ENCODE assay signal across 10 mouse cellular contexts in genomic region chr1:36937015-36937414, GRCm38 (mm10). TPM values are rescaled to one million over a fixed set of nuclear protein-coding genes. Genes with fewer than 3 reads are reported as not detected.
DNase-seq lines count a peak whose midpoint lies in the region; ATAC-seq and TF ChIP-seq lines count a peak whose summit lies in the region.
"Had no signal": no experiment of that assay in that cellular context is flagged by ENCODE, and none has a peak within 500 bp of the region (broad histone marks: within the 10 kb centered on the region; RNA-seq: fewer than 3 reads in every experiment).

No protein-coding gene starts in this region.

- no peaks in the 10 kb centered on the region for H3K36me3 ChIP-seq in liver, adult 2 months (ENCODE audit: control insufficient read depth, insufficient read depth, low read length)
- H3K36me3 ChIP-seq in forebrain, embryonic 15.5 days, result no peaks in the 10 kb centered on the region
- no peaks in the 10 kb centered on the region for H3K36me3 ChIP-seq in liver, embryonic 12.5 days
- no peaks in the 10 kb centered on the region for H3K36me3 ChIP-seq in stomach, embryonic 16.5 days (ENCODE audit: control insufficient read depth, insufficient read depth, low read length)

- H3K27me3 ChIP-seq in liver, adult 2 months (ENCODE audit: control insufficient read depth, insufficient read depth, low read length), result no peaks in the 10 kb centered on the region
- no peaks in the 10 kb centered on the region for H3K27me3 ChIP-seq in forebrain, embryonic 15.5 days
- no peaks in the 10 kb centered on the region for H3K27me3 ChIP-seq in liver, embryonic 12.5 days (replicated peaks)
- no peaks in the 10 kb centered on the region for H3K27me3 ChIP-seq in stomach, embryonic 16.5 days (ENCODE audit: control insufficient read depth, insufficient read depth, low read length)
- H3K27me3 ChIP-seq: megakaryocyte, embryonic 14.5 days had no signal

- no peak for TF ChIP-seq POLR2A in liver, adult 2 months (IDR thresholded peaks at IDR 0.05; ENCODE audit: extremely low read depth, insufficient read depth, low read length)

- ATAC-seq in forebrain, embryonic 15.5 days (replicated peaks), result no peak
- no peak for ATAC-seq in liver, embryonic 12.5 days
- ATAC-seq in stomach, embryonic 16.5 days (ENCODE audit: insufficient read depth, low FRiP score), result no peak

- WGBS in liver, adult 2 months, result 19% methylated on average over 2 of the region's 2 CpGs
- WGBS in forebrain, embryonic 15.5 days, result 88% methylated on average over 2 of the region's 2 CpGs
- 60% methylated on average over 2 of the region's 2 CpGs for WGBS in liver, embryonic 12.5 days (ENCODE audit: insufficient replicate concordance)
- 39% methylated on average over 2 of the region's 2 CpGs for WGBS in stomach, embryonic 16.5 days

- peaks cover 30% of the 10 kb centered on the region for H3K79me2 ChIP-seq in liver, adult 2 months (ENCODE audit: control insufficient read depth, insufficient read depth, low read length)

- peaks cover 13% of the 10 kb centered on the region for H3K4me1 ChIP-seq in liver, adult 2 months (ENCODE audit: control insufficient read depth, insufficient read depth, low read length)
- H3K4me1 ChIP-seq in forebrain, embryonic 15.5 days, result peaks cover 40% of the 10 kb centered on the region
- peaks cover 81% of the 10 kb centered on the region for H3K4me1 ChIP-seq in liver, embryonic 12.5 days
- H3K4me1 ChIP-seq in stomach, embryonic 16.5 days (ENCODE audit: control insufficient read depth, insufficient read depth, low read length), result peaks cover 33% of the 10 kb centered on the region

- no peaks in the 10 kb centered on the region for H3K9me3 ChIP-seq in forebrain, embryonic 15.5 days
- H3K9me3 ChIP-seq in liver, embryonic 12.5 days (replicated peaks), result no peaks in the 10 kb centered on the region
- no peaks in the 10 kb centered on the region for H3K9me3 ChIP-seq in stomach, embryonic 16.5 days (replicated peaks; ENCODE audit: control insufficient read depth, low read length)
- H3K9me3 ChIP-seq: megakaryocyte, embryonic 14.5 days had no signal

- peak; percentile 74 for DNase-seq in liver, adult 2 months (ENCODE audit: extremely low read depth, low read depth, low spot score)
- no peak for DNase-seq in liver
- DNase-seq in layer of hippocampus, adult 9-10 months (ENCODE audit: low spot score), result no peak
- no peak for DNase-seq in left cerebral cortex, adult 8-10 months (ENCODE audit: low spot score in 2 of 2)
- DNase-seq: gastrocnemius, postnatal 36 days; right cerebral cortex, postnatal 14 days had no signal

- peak overlapping the region; percentile 57; the same call in 1 of the 2 replicates for H3K4me2 ChIP-seq in forebrain, embryonic 15.5 days (replicated peaks)
- peak overlapping the region; percentile 80 for H3K4me2 ChIP-seq in liver, embryonic 12.5 days
- H3K4me2 ChIP-seq in stomach, embryonic 16.5 days (ENCODE audit: low read depth, low read length), result peak overlapping the region; percentile 80; the same call in 1 of the 2 replicates

- peak overlapping the region; percentile 74; the same call in 1 of the 2 replicates for H3K27ac ChIP-seq in liver, adult 2 months (replicated peaks; ENCODE audit: insufficient read depth, low read depth, low read length)
- H3K27ac ChIP-seq in forebrain, embryonic 15.5 days (replicated peaks), result no peak overlapping the region
- peak overlapping the region; percentile 57 for H3K27ac ChIP-seq in liver, embryonic 12.5 days
- H3K27ac ChIP-seq in stomach, embryonic 16.5 days (ENCODE audit: low read length), result no peak overlapping the region

- no peak for TF ChIP-seq CTCF in liver, adult 2 months (IDR thresholded peaks at IDR 0.05; ENCODE audit: low read depth, low read length)

- H3K9ac ChIP-seq in liver, adult 2 months (ENCODE audit: low read depth, low read length), result no peak overlapping the region
- H3K9ac ChIP-seq in forebrain, embryonic 15.5 days (replicated peaks), result no peak overlapping the region
- H3K9ac ChIP-seq in liver, embryonic 12.5 days, result peak overlapping the region; percentile 100
- H3K9ac ChIP-seq in stomach, embryonic 16.5 days (ENCODE audit: low read length), result no peak overlapping the region

- H3K4me3 ChIP-seq in liver, adult 2 months (ENCODE audit: insufficient read depth, low read depth, low read length), result no peak overlapping the region
- no peak overlapping the region for H3K4me3 ChIP-seq in forebrain, embryonic 15.5 days
- H3K4me3 ChIP-seq in liver, embryonic 12.5 days, result peak overlapping the region; percentile 100
- peak overlapping the region; percentile 98 for H3K4me3 ChIP-seq in stomach, embryonic 16.5 days (replicated peaks; ENCODE audit: low read length)

RNA-seq across cellular contexts. Expression of gene Tmem131, which starts 6.5 kb away (rescaled TPM):
- total RNA-seq in liver, adult 2 months (2014; rRNA removed), result 10.2 and 12.2 TPM in 2 replicates
- 6.1 and 6.3 TPM in 2 replicates for polyA plus RNA-seq in liver, adult 2 months (2012; rRNA removed)
- 13.0 and 13.2 TPM in 2 replicates for polyA plus RNA-seq in forebrain, embryonic 15.5 days (2015; fragmentation: Nextera tagmentation; extraction: Ambion mirVana)
- polyA plus RNA-seq in liver, embryonic 12.5 days (2016; fragmentation: Nextera tagmentation; extraction: Ambion mirVana), result 14.9 and 15.4 TPM in 2 replicates
- polyA plus RNA-seq in stomach, embryonic 16.5 days (2015; fragmentation: Nextera tagmentation; extraction: Ambion mirVana), result 12.9 and 13.1 TPM in 2 replicates
- total RNA-seq in left cerebral cortex, adult 8-10 months (2022), result 10 to 100 TPM; 45.8 to 54.3 (median 53.0) TPM

Comparison
In these comparisons a context has a peak if more than half of its experiments do, and no peak if none do; other contexts are left out.
1. H3K4me3 ChIP-seq: peak in liver, embryonic 12.5 days (single experiment) and stomach, embryonic 16.5 days (single experiment); none in liver, adult 2 months (single experiment) and forebrain, embryonic 15.5 days (single experiment).
2. H3K27ac ChIP-seq: peak in liver, adult 2 months (single experiment) and liver, embryonic 12.5 days (single experiment); none in forebrain, embryonic 15.5 days (single experiment) and stomach, embryonic 16.5 days (single experiment).
3. Peak in every context shown above with its lines, with median percentiles within 50 percentile points of each other: H3K4me2 ChIP-seq.